Mouse (Mus musculus) ES-Bruce4 (cell line): ENCODE measurements around the gene Grid2.

Experiments
- CTCF ChIP-seq: IDR thresholded peaks from one replicate; pipeline ENCODE4 v1.8.1; 2011; ENCODE audit warnings: low read depth, low read length
- EP300 ChIP-seq: IDR thresholded peaks from 2 replicates; pipeline ENCODE4 v1.6.1; 2011; ENCODE audit warnings: low read depth, low read length; ENCODE audit not compliant: insufficient read depth
- POLR2A ChIP-seq: IDR thresholded peaks from one replicate; pipeline ENCODE4 v1.8.1; 2011; ENCODE audit warnings: low read length; ENCODE audit not compliant: insufficient read depth

GRCm38 (mm10) chr6:63862628-63863027 is 607.0 kb downstream of the Grid2 start:
- TF ChIP-seq CTCF: no peak
- no peak for TF ChIP-seq EP300
- TF ChIP-seq POLR2A: no peak
